Mouse (Mus musculus): ENCODE measurements around the gene Snx20.

DNA sequence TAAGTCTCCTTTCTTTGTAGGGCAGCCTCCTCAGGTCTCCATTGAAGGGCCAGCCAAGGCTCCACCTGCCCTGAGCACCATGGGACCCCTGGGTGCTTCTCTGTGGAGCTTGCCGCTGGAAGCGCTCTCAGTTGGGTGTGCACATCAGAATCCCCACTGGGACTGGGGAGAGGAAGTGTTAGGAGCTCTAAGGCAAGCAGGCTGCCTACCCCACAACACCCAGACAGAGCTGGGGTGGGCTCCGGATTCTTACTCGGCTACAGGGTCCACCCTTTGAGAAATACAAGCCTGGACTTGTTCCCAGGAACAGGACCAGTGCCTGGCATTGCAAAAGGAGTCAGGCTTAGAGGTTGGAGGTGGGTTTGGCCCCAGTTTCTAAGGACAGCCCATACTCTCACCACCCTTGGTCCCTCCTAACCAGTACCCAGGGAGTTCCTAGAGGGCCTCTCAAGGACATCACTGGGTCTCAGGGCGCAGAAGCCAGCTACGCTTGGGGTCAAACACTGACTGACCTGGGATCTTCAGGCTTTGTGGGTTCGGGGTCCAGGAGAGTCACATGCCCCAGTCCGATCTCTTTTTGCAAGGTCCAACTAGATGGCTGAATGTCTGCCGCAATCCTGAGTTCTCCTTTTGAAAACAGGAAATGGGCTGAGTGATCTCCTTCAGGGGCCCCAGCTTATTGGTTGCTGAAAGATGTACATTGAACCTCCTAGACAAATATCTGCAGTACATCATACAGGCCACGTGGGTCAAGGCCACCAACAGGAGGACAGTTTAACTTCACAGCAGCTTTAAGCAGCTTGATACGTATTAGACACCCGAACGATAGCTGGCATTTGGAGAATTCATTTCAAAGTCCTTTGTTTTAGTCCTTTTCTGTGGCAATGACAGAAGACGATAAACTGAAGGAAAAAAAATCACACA lies at the start of gene Snx20:
- TF ChIP-seq CTCF (IDR thresholded peaks at IDR 0.05; ENCODE audit: borderline replicate concordance, insufficient read depth, low read depth, low read length) (no peak), POLR2A (IDR thresholded peaks at IDR 0.05; ENCODE audit: borderline replicate concordance, insufficient read depth, low read length) (no peak)
